Mouse (Mus musculus): Measurements from ENCODE around the gene Tmem132d.
"Not testable (repeated sequence)": the region's sequence is repeated elsewhere in the genome, so short reads cannot be mapped to it uniquely, and the experiment has no call there.

The Tmem132d gene

DNA sequence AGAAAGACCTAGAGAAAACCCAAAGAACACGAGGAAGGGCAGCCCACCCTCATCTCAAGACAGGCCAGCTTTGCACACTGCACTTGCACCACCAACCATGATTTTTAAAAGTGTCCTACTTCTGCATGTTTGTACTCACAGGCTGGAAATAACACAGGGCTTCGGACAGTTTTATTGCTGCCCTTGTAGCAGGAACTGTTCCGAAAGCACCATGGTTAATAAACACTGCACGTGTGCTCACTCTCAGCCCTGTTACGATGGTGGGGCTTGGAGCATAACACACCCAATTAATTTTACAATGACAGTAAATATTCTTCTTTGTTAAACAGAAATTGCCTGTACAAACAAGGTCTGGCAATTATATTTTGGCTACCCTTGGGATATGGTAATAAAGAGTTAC is 357.4 kb downstream of the Tmem132d start:
- DNase-seq (ENCODE audit: low spot score), result no peak

DNA sequence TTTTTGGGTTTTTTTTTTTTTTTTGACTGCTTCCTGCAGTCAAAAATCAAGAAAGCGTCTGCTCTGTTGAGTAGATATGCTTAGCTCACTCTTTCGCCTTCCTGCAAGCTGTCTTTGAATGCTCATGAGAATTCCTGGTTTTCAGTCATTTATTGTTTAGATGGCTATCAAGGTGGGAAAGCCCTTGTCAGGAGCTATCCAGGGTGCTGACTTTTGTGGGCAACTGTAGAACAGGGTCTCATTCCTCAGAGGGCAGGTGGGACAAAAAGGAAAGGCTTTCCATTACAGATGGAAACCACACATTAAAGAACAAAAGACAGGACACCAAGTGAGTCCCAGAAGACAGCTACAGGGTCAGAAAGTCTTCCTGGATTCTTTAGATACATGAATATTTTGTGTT is 360.3 kb downstream of the Tmem132d start:
- no peak for DNase-seq (ENCODE audit: low spot score)

DNA sequence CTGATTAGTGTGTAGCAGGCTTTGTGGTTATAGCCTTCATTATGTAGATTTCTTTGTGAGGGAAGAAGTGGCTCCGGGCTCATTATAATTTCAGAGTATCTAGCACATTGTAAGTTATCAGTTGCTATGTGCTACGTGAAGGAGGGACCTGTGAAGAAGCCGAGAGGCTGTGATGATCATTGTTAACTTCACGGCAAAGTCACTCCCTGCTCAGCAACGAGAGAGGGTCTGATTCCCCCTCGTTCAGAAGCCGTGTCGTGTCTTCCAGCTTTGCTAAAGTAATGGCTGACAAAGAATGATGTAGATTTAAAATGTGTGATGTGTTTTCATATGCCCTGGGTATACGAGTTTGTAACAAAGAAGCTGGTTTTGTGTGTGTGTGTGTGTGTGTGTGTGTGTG is 391.1 kb downstream of the Tmem132d start:
- no peak for DNase-seq (ENCODE audit: low spot score)

DNA sequence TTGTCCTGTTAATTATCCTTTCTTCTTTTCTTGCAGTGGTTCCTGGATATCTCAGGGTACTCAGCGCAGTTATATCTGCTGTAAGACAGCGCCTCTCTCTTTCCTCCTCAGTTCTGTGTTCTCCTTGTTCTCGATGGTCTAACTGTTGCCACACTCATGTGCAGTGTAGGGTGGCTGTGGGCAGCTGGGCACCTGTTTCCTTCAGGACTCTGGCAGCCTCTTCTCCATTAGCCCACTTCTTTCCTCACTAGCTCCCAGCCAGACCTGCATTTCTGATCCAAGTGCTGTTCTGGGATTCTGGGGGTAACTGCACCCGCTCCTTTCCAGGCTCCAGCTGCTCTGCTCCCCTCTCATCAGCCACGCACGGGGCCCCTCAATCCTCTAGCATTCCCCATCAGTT is 392.8 kb downstream of the Tmem132d start:
- no peak for DNase-seq (ENCODE audit: low spot score)

DNA sequence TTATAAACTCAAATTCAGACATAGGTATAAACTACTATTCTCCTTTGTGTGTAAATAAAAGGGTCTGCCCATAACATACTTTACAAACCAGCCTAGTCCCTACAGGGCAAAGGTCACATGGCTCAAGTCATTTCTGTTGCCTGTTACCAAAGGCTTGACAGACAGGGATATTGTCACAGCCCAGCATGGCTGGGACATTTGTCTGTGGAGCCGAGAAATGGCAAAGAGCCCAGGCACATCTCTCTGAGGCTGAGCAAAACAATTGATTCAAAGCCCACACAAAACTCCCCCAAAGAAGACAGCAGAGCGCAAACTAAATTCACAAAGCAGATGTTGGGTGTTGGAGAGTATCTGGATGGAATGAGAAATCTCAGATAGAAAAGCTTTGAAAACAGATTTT is 405.8 kb downstream of the Tmem132d start:
- no peak for DNase-seq (ENCODE audit: low spot score)

DNA sequence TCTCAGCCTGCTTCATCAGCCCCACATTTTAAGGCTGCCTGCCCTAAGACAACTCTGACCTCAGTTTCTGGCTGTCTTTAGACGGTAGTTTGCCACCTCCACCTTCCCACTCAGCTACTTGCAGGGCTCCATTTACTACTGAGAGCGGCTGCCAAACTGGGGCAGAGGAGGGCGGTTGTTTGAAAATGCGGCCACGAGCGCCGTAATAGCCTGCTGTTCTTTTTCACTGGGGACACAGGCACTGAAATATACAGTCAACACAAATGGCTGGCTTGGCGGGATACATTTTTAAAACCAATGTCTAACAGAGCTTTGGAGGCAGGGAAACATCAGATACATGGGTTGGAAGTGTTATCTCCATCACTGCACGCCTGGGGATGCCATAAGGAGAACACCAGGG is 428.2 kb downstream of the Tmem132d start:
- DNase-seq (ENCODE audit: low spot score), result no peak

DNA sequence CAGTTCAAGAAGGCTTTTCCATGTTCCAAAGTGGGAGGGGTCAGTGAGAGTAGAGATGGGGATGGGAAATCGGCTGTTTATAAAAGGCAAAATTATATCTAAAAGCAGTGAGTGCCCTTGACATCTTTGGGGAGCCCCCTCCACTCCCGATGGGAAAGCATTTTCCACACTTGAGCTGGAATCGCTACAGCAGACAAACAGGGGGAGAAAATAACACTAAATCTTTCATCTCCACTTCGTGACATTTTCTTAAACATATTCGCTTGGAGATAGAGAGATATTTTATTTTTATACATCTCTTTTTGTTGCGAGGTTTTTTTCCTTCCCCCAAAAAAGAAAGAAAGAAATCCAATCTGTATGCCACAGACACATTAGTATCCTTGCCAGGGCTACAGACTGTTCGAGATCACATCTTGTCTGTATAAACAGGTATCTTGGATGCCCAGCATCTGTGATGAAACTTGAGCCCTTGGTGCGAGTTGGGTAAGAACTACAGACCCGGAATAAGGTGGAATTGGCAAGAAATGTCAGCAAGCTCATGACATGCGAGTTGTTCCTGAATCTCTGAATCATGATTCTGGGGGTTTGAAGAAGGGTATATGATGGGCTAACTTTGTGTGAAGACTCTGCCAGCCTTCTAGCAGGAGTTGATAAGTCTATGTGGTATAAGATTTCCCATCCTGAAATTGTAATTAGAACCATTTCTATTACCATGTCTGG is 436.2 kb downstream of the Tmem132d start:
- DNase-seq (ENCODE audit: low spot score), result no peak

DNA sequence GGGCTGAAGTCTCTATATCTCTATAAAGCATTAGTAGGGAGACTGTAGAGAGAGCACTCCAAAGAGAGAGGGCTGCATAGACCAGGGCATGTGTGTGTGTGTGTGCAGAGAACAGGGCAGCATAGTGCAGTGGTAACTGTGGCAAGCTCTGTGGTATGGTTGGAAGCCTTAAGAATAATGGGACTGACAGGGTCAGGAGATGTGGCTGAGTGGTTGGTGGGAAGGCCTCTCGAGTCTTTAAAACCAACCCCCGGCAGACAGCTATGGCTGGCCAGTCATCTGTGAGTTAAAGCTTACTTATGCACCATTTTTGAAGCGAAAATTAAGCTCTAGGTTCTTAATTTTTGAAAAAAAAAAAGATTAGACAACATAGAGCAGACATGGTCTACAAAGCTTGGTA is 439.4 kb downstream of the Tmem132d start:
- no peak for DNase-seq (ENCODE audit: low spot score)

DNA sequence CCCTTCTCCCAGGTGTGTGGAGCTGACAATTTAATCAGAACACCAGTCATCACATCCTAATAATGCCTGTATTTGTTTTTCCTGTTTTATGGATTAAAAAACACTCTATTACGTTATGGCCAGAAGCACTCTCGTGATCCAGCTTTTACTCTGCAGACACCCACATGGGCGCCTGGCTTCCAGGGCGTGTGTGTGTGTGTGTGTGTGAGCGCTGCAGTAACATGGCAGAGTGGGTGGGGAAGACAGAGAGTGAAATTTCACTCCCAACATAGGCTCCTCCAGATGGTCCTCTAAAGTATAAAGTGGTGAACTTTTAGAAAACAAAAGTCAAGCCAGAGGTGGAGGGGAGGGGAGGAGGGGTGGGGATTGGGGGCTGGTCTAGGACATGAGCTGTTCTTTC is 442.1 kb downstream of the Tmem132d start:
- DNase-seq (ENCODE audit: low spot score), result no peak

DNA sequence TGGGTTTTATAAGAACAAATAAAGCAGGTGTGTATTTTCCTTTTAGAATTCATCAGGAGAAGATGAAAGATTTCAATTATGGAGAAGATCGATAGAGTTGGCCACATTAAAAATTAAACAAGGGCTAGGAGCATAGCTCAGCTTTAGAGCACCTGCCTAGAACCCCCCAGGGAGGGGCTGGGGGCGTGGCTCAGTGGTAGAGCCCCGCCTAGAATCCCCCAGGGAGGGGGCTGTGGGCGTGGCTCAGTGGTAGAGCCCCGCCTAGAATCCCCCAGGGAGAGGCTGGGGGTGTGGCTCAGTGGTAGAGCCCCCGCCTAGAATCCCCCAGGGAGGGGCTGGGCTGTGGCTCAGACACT is 452.9 kb downstream of the Tmem132d start:
- not testable (repeated sequence) for DNase-seq (ENCODE audit: low spot score)

DNA sequence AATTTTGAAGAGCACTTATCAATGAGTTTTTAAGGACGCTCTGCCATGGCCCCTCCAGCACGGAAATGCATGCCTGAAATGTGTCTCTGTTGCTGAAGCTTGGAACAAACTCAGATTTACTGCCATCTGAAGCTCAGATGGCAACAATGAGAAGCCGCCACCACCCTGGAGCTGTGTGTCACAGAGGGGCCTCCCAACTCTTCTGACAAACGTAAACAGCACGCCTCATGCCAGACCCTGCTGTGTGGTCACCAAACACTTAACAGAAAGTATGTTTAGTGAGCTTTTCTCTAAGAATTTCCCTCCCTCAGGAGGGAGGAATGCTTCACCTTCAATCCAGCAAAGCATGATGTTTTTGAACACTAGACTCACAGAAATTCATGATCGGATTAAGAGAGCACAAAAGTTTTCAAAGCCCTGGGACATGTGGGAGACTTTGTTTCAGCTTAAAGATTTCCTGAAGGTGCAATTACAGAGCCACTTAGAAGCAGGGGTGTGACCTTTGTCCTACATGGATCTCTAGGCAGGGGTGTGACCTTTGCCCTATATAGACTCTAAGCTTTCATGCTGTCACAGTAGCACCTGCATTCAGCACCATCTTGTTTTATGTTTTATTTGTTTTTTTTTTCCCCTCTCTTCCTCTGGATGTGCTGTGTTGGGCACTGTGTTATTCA is 453.4 kb downstream of the Tmem132d start:
- no peak for DNase-seq (ENCODE audit: low spot score)

DNA sequence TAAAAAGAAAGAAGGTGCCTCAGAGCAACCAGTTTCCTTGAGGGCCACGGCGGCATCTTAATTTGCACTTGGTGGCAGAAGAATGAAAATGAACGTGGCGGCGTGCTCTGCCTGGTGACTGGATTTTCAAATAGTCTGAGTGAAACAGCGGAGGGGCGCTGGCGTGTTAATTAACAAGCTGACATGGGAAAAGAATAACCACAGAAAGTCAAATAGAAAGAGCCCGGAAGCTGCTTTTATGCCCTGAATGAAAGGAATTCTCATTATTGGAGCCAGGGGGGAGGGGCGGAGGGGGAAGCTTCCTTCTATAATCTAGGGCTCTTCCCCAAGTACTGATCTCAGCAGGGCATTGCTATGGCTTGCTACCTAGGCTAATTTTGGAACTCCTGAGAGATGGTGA is 456.2 kb downstream of the Tmem132d start:
- no peak for DNase-seq (ENCODE audit: low spot score)

DNA sequence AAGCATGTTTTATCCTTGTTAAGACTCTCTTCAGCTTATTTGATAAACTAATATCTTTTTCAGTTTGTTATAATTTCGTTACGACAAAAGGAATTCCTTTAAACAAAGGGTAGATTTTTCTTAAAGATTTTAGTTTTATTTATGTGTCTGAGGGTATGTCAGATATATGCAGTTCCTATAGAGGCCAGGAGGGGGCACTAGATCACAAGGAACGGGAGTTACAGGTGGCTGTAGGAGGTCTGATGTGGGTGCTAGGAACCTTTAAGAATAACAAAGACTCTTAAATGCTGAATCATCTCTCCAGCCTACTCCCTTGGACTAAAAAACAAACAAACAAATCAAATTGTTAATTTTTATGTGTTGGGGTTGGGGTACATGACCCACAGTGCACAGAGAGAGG is 467.2 kb downstream of the Tmem132d start:
- no peak for DNase-seq (ENCODE audit: low spot score)

DNA sequence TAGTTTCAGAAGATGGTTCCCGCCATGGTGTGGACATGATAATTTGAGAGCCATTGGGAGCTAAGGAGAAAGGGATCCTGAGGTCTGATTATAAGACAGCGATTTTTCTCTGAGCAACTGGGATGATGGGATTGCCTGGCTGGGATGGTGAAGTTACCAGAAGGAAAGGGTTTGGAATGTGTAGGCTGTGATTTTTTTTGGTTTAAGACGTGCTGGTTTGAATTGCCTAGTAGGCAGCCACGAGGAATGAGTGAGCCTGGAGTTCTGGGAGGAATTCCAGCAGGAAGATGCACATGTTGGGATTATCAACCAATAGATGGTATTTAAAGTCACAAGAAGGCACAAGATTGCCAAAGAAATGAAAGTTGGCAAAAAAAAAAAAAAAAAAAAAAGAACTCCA is 470.2 kb downstream of the Tmem132d start:
- no peak for DNase-seq (ENCODE audit: low spot score)

DNA sequence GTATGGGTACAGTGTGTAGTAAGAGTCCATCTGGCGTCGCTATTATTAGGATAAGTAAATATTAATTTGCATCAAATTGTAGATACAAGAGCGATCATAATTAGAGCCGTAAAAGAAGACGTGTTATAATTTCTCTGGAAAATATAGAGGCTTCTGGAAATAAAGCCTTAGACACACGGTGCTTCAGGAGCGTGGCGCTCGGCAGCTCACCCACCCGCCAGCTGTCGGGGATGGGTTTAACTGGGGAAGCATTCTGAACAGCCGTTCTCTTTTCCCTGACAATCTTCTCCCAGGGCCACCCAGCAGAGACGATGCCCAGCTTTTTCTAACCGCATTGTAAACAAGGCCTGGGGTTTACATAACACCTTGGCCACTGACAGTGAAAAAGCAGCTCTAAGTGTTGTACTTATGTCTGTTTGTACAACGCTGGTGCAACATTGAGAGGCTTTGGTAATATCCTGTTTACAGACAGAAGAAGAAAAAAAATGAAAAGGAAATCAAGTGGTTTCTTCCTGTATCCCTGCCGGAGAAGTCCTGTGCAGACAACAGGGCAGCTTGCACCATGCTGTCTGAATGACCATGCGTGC is 476.3 kb downstream of the Tmem132d start:
- DNase-seq (ENCODE audit: low spot score), result no peak

DNA sequence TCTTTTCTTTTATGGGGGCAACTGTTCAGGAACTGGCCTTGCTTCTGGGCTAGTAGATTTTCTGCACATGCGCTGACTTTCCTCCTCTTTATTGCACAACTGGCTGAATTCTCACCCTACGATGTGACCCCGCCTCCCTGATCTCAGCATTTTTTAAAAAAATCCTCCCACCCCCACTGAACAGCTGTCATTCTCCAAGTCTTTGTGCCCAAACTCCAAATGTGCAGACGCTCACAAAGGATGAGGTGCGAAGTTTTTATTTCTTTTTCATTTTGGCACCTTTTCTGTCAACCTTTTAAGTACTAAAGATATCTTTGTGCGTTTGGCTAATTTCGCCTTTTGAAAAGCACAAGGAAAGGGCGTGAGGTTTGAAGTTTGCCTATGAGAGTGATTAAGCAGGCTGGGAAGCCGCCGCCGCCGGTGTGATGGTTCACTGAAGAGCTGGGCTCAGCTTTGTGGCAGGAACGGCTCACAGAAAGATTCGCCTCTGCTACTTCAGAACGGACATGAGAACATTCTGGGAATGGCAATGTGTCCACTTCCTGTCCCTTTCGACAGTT is 478.6 kb downstream of the Tmem132d start:
- no peak for DNase-seq (ENCODE audit: low spot score)

DNA sequence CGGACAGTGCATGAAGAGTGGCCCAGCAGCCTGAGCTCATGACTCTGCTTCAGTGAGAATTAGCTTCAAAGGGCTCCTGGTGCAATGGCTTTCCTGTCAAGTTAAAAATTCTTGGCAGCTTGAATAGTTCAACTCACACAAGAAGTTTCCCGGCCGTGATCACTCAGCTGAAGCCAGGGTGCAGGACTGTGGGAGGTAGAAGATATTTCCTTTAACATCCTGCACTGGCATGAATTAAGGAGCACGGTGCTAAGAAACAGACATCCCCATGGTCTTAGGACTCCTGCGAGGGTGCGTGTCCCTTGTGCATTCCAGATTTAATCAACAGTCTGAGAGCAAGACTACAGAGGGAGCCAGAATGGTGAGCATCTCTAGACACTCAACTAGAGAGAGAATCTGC is 480.1 kb downstream of the Tmem132d start:
- DNase-seq (ENCODE audit: low spot score), result no peak

DNA sequence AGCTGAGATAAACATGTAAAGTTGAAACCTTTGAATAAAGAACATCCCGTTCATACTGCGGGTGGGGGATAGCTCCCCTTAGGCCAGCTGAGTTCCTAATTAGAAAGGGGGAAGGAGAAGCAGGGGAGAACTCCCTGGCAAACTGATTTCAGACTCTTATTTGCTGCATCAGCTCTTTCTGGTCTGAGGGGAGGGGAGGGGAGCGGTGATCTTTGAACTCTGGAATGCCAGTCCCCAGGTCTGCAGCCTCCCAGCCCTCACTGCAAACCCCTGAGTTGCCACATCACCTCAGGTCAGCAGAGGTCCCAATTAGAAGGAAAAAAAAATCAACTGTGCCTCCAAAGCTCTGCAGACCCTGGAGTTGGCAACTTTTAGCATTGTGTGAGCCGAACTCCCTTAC is 482.3 kb downstream of the Tmem132d start:
- no peak for DNase-seq (ENCODE audit: low spot score)

DNA sequence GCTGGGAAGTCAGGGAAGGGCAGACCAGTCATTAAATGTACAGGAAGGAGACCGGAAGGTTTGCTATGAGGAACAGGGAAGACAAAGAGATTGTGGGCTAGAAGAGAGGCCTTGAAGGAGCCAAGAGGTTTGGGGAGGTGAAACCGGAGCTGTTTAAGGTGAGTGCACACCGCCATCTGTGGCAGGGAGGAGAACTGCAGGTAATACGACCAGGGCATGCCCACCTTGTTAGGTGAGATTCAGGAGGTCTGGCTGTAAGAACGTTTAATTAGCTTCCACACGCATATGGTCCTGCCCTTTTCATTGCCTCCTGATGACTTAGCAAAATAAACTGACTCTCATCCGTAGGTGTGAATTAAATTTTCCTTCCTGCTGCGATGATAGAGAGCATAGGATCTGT is 485.6 kb downstream of the Tmem132d start:
- DNase-seq (ENCODE audit: low spot score), result no peak

DNA sequence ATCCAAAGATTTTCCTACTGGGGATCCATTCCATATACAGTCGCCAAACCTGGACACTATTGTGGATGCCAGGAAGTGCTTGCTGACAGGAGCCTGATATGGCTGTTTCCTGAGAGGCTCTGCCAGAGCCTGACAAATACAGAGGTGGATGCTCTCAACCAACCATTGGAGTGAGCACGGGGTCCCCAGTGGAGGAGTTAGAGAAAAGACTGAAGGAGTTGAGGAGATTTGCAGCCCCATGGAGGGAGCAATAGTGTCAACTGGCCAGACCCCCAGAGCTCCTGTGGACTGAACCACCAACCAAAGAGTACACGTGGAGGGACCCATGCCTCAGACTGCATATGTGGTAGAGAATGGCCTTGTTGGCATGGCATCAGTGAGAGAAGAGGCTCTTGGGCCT is 490.7 kb downstream of the Tmem132d start:
- not testable (repeated sequence) for DNase-seq (ENCODE audit: low spot score)

DNA sequence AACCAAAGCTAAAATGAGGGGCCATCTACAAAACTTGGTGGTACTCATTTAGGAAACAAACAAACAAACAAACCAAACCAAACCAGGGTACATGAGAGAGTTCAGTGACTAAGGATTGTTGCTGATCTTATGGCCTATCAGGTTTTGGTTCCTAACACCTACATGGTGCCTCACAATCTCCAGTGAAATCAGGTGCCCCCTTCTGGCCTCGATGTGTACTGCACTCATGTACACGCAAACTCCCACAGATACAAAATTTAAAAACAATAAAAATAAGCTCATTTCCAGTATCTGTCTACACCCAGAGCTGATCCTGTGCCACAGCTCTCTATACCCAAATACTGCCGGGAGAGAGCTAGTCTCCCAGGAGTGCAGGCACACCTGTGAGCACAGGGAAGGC is 495.0 kb downstream of the Tmem132d start:
- DNase-seq (ENCODE audit: low spot score), result no peak

DNA sequence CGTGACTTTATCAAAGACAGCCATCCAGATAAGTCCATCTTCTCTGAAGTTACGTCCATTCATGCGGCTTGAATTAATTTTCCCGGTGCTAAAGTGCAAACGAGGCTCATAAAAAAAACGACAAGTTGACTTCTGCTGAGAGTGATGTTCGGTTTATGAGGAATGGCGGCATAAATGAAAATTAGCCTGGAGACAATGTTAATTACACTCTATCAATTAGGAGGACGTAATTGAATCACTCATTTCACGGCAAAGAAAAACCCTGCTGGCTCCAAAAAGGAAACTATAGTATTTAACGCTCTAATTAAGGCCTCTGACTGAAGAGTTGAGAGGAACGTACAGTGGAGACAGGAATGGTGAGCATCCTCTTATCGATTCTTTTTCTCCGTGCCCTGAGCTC is 503.2 kb downstream of the Tmem132d start:
- DNase-seq (ENCODE audit: low spot score), result no peak

DNA sequence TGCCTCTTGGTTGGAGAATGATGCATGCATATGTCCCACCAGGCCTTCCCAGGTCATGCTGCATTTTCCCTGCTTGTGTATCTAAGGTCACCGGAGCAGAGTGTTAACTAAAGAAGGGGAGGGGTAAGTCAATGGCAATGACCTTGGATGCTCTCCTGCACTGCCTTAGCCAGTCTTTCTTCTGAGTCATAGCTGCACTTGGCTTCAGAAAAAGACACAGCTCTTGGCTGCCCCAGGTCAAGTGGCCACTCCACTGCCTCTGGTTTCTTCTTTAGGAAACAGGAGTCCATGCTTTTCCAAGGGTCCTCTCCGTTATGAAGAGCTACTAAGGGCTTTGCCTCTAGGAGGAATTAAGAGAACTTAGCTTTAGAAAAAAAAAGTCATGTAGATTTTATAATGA is 506.2 kb downstream of the Tmem132d start:
- DNase-seq (ENCODE audit: low spot score), result no peak

Measured in ovary, postnatal 36 days (tissue).